Mouse (Mus musculus) layer of hippocampus, postnatal 36 days (tissue): ENCODE results near the gene Fras1. TPM values are rescaled to one million over a fixed set of nuclear protein-coding genes. Genes with fewer than 3 reads are reported as not detected.

Experiments used
- DNase-seq, 2 experiments: peaks; one replicate each; pipeline ENCODE4 v3.0.0; 2022
- total RNA-seq, 2 experiments: library from RNA; stranded (reverse); gene quantifications; 2 replicates each; pipeline ENCODE4 v1.2.3; 2021

Fras1 gene
- 10 to 100 TPM; 11.4 to 13.4 TPM for total RNA-seq

DNA sequence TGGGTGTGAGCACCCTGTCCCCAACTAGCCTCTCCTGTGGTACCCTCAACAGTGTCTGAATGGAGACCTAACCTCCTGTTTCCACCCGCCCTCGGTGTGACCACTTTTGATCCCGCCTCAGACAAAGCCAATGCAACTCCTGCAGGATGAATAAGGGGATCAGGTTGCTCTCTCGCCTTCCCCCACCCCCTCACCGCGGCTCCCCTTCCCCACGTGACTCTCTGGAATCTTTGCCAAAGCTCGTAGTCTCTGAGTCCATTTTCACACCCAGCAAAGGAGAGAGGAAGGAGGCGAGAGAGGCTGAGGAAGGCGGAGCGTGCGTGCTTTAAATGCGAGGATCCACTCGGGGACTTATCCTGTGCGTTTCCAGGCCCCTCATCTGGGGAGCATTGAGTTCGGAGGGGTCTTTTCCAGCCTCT lies at the start of gene Fras1:
Gene Fras1, plus strand, starts transcription at position 389 of the 419 bp plus-strand sequence.
- no peak for DNase-seq

GRCm38 (mm10) chr5:96331048-96331737 lies 42.6 kb upstream of the Fras1 start:
- DNase-seq, result no peak

DNA sequence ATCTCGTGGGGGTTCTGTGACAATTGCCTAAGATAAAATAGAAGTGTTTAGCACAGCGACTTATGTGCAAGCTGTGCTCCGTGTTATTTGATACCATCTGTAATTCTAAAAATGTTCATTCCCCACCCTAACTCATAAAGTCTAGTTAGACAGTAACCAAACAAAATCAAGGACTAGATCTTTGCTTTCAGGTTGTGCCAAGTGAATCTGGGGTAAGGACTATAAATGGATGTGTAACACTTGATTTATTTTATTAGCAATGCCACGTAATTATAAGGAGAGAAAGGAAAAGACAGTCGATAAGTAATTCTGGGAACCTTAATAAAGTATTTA lies 42.1 kb upstream of the Fras1 start:
- no peak for DNase-seq

DNA sequence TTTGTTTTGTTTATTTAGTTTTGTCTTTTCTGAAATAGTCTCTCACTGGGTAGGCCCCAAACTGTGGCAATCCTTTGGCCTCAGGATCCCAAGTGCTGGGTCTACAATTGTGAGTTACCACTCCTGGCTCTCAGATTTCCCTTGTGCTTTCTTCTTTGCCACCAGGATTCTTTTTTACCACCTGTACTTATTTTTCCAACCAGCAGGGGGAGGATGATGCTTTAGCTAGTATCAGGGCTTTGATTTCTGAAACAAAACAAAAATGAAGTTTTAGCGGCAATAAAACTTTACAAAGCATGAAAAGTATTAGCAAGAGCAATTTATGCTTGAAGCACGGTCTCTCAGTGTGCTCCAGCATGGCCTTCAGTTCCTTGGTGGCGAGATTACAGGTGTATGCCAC lies 39.8 kb upstream of the Fras1 start:
- no peak for DNase-seq

DNA sequence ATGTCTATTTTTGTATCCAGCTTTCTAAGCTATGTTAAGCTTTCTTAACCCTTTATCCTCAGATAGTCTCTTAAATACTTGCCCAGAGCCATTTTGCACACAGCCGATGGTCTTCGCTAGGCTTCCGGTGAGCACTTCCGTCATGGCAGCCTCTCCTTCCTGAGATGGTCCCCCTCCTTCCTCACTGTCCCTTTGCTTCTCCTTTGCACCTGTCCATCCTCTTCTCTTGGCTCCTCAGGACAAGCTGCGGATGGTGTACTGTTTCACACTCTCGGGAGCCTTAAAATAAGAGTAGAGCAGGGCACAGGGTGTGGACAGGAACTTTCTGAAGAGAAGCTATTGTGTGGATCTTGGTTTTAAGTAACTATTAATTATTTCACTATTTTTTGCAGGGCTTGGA lies 33.2 kb upstream of the Fras1 start:
- no peak for DNase-seq

- no peak for DNase-seq
Measured at GRCm38 (mm10) chr5:96344983-96345382, 28.8 kb upstream of the Fras1 start.

DNA sequence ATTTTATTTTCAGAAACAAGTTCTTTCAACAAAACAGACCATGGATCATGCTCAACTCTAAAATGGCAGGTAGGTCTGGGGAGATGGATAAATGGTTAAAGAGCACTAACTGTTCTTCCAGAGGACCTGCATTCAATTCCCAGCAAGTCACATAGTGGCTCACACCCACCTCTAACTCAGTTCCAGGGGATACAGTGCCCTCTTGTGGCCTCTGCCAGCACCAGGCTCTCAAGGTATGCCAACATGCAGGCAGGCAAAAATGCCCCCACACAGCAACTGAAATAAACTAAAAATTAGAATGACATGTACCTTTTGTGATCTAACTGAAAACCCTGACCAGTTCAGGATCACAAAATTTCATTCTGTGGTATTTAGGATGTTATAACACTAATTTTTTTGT lies 21.8 kb upstream of the Fras1 start:
- DNase-seq, result no peak

GRCm38 (mm10) chr5:96363950-96364349 lies 9.8 kb upstream of the Fras1 start:
- DNase-seq, result no peak

DNA sequence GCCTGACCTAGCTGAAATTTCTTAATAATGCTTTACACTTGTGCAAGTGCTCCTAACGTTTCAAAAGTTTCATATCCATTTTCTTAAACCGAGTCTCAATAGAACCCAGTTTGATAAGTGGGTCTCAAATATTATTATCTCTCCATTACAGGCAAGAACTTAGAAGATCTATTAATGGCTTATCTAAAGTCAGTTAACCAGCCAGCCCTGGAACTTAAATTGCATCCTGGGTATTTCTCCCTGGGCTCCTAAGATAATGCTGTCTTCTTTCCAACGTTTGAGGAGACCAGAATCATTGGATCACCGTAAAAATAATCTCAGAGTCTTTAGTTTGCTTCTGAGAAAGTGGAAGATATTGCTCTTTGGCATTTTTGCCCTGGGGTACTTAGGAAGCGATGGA lies 8.2 kb upstream of the Fras1 start:
- DNase-seq, result no peak

DNA sequence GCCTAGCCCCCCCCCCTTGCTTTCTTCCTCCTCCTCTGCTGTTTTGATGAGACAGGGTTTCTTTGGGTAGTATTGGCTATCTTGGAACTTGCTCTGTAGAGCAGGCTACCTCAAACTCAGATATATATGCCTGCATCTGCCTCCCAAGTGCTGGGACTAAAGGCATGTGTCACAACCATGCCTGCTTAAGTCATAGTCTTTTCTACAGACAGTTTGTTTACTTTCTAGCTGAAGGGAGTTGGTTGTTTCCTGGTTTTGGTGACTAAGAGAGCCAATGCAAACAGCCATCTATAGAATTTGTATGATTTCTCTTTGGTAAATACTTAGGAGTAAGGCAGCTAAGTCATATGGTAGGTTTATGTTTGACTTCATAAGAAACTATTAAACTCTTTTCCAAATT lies 6.5 kb upstream of the Fras1 start:
- no peak for DNase-seq

- no peak for DNase-seq
Measured at GRCm38 (mm10) chr5:96373106-96373505, 649 bp upstream of the Fras1 start.

- DNase-seq, result peak; percentile 67 to 71
Measured at GRCm38 (mm10) chr5:96373986-96374901, 489 bp downstream of the Fras1 start.

GRCm38 (mm10) chr5:96375391-96375831 lies 1.7 kb downstream of the Fras1 start:
- DNase-seq, result no peak

GRCm38 (mm10) chr5:96376216-96376615 lies 2.5 kb downstream of the Fras1 start:
- DNase-seq, result no peak

- DNase-seq, result no peak
Measured at GRCm38 (mm10) chr5:96386138-96386933, 12.6 kb downstream of the Fras1 start.

GRCm38 (mm10) chr5:96388306-96388705 lies 14.6 kb downstream of the Fras1 start:
- no peak for DNase-seq

- no peak for DNase-seq
Measured at GRCm38 (mm10) chr5:96389963-96390623, 16.3 kb downstream of the Fras1 start.

DNA sequence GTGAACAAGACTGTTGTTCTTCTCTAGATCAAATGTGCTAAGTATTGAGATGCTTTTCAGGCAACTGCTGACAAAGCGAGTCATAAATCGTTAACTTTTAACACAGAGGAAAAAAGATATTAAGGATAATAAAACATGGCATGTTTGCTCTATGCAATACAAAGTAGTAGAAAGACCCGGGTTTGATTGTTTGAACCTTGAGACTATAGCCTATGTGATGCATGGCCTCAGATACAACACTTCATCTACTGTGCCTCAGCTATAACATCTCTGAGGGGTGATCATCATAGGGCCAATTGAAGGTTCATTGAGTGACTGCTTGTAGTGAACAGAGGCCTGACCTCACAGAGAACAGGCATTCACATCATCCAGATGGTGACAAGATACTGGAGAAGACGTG lies 17.3 kb downstream of the Fras1 start:
- no peak for DNase-seq

DNA sequence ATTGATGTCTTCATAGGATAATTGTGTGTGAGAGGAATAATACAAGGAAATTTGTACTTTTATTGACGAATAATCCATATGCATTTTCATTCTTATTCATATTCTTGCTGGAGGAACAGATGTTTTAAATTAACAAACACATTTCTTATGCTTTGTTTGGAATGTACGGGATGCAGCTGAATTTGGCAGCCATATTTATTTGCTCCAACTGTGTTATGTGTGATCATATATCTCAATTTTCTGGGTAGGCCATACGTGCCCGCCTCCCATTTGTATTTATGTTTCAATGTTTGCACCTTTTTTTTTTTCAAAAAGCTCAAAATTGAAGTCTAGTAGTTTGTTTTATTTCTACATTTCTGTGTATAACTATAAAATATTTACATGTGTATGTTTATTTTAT lies 21.2 kb downstream of the Fras1 start:
- no peak for DNase-seq

- DNase-seq, result no peak
Measured at GRCm38 (mm10) chr5:96395786-96396650, 22.3 kb downstream of the Fras1 start.

DNA sequence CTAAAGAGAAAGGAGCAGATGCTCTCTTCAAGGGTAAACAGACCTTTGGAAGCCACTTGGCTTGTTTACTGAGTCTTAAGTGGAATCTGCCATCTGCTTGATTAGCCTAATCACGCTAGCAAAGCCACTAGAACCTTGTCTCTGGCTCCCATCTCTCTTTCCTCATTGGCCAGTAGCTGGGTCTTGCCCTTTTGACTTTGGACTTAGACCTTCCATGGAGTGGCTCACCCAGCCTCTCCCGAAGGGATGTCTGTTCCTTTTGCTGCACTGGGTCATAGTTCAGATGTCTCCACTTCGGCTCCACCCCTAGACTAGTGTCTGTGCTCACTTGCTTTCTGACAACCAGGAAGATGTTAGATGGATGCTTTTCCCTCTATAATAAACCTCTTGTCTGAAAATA lies 28.8 kb downstream of the Fras1 start:
- no peak for DNase-seq
